Mouse (Mus musculus): Measurements from ENCODE around the gene Thada.

The Thada gene

GRCm38 (mm10) chr17:84147183-84148108 is 318.6 kb downstream of the Thada start:
- no peak for DNase-seq (ENCODE audit: low read depth, low spot score)

GRCm38 (mm10) chr17:84146458-84147182 is 319.4 kb downstream of the Thada start:
- DNase-seq (ENCODE audit: low read depth, low spot score): no peak

- DNase-seq (ENCODE audit: low read depth, low spot score): no peak
Observed at GRCm38 (mm10) chr17:84145826-84146287, 320.1 kb downstream of the Thada start.

- DNase-seq (ENCODE audit: low read depth, low spot score): no peak
Observed at GRCm38 (mm10) chr17:84144762-84145599, 321.0 kb downstream of the Thada start.

GRCm38 (mm10) chr17:84144130-84144529 is 321.9 kb downstream of the Thada start:
- no peak for DNase-seq (ENCODE audit: low read depth, low spot score)

GRCm38 (mm10) chr17:84143219-84143844 is 322.7 kb downstream of the Thada start:
- DNase-seq (ENCODE audit: low read depth, low spot score): no peak

GRCm38 (mm10) chr17:84141691-84142090 is 324.3 kb downstream of the Thada start:
- no peak for DNase-seq (ENCODE audit: low read depth, low spot score)

GRCm38 (mm10) chr17:84140822-84141507 is 325.0 kb downstream of the Thada start:
- no peak for DNase-seq (ENCODE audit: low read depth, low spot score)

Measured in retina, adult 2 months (tissue).